Mouse (Mus musculus) retina, adult 2 months (tissue): ENCODE data around the gene Fat1.

Experiments used
- DNase-seq: peaks from one replicate; pipeline ENCODE4 v3.0.0-alpha.2; 2012; ENCODE audit warnings: low read depth, low spot score

Gene Fat1

DNA sequence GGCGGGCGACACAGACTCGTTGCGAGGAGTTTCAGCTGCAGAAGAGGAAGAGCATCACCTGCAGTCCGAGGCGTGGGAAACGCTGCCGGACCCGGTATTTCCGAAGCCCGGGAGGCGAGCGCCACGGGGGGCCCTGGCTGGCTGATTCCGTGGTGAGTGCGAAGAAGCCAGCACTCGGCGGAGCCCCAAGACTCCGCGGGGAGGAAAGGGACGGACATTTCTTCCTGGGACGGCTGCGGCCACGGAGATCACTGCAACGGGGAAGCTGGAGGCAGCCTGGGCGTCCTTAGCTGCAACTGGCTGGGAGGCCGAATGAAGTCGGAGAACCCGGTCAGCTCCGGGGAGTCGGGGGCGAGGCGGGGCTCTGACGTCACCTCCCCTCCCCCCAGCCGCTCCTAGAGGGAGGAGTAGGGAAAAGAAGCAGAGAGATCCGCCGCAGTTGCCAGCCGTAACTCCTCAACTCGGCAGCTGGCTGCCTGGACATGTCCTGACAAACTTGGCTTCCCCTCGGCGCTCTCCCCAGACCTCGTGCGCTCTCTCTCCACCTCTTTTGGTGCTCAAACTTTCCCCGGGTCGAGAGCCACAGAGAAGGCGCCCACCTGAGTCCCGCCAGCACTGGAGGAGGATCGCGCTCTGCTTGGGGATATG, at the start of gene Fat1:
TSS of gene Fat1 (plus strand) at position 598 of the 648 bp plus-strand sequence.
- no peak for DNase-seq

DNA sequence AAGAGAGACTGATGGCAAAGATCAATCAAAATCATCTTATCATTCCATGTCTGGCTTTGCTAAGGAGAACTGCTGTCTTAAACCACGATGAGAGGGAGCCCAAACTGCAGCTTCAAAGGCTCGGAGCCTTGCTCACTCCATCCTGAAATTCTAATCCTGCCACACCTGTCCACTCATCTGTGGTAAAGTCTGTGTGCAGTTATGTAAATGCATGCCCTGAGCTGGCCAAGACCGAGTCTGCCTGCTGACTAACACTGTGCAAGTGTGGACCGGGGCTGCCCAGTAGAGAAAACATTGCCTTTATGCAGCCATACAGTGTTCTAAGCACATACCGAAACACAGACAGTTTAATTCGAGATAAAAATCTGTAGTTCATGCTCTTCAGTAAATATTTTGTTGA, 40.6 kb upstream of the Fat1 start:
- DNase-seq, result no peak

DNA sequence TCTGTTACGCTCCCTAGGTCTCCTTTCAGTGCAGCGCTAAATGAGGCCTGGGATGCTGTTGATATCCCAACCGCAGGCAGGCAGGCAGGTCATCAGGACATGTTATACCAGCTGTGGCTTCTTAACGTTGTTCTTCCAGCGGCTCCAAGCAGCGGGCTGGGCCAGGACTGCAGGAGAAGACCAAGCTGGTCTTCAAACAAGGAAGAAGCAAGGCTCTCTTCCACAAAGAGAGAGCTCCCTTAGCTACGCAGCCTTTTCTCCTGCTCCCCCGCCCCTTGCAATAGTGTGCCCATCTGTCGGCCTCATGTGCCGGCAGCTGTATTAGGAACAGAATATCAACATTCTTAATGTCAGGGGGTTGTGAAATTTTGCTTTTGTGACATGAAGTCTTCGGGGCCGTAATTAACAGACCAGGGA, 35.7 kb upstream of the Fat1 start:
- DNase-seq, result no peak

DNA sequence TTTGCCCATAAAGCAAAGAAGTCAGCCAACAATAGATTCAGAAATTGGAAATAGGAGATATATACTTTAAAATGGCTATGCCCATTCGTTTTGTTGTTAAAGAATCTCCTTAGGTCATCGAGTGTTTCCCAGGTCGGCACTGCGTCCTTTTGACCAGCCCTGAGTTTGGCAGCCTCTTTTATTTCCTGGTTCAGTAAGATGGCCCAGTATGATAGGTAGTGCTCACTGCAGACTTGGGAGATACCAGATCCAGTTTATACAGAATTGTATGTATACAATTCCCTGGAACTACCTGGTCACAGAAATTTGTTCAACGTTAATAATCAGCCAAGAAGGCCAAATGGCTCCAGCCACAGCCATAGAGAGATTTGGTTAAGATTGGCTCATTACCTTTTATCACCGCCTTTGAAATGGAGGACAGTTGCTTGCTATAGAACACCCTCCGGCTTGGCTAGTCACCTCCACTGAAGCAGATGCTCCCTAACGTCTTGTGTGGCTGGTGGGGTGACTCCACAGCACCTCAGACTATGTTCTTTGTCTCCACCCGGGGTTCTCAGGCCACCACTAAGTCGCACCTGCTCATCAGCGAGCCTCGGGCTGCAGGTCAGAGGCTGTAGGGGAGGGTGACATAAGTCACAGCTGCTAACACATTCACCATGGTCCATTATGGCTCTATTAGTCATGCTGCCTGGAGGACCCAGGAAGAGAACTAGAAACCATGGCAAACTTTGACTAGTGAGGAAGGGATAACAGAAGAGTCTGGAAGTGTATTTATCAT, 23.9 kb upstream of the Fat1 start:
- DNase-seq, result no peak

DNA sequence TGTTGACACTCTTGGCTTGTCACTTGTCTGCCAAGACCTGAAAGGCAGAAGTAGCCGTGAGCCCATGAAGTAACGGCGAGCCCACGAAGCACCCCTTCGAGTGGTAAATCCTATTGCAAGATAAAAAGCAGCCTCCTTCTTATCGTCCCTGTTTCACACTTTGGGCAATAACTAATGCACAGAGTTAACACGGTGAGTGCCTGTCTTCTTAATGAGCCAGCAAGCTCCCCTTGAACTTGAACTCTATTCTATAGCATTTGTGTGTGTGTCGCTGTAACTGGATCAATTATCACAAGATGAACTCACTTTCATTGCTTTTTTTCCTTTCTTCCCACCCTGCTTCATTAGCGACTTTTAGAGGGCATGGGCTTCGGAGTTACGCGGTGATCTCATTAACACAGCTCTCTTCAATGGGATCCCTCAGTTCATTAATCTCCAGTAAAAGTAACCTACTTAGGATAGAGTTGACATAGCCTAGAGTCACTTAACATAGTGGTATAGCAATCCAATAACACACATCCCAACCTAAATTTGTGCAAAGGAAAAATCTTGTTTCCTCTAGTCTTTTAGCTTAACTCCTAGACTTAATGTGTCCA, 15.7 kb upstream of the Fat1 start:
- DNase-seq, result no peak

DNA sequence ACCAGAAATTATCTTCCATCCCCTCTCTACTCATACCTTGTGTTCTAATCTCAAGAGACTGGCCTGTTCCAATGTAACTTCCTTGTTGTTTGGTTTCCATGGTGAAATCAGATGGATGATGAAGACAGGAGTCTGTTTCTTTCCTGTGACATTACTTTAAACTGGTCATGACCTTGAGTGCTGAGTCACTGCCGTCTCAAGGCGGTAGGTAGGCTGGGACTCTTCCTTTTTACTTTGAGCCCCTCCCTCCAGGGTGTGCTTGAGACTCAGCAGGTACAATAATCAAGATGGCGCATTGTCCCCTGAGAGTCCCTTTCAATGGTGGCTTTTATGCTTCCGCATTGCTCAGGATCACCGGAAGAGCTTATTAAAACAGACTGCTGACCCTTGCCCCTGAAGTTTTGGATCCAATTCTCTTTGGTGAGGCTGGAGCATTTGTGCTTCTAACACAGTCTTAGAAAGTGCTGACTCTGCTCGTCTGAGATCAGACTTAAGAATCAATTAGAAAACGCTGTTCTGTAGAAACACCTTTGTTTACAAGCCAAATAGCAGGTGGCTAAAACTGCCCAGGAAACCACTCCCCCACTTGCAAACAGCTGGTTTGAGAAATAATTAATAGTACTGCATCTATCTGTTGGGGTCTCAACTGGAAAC, 14.7 kb upstream of the Fat1 start:
- DNase-seq, result no peak

DNA sequence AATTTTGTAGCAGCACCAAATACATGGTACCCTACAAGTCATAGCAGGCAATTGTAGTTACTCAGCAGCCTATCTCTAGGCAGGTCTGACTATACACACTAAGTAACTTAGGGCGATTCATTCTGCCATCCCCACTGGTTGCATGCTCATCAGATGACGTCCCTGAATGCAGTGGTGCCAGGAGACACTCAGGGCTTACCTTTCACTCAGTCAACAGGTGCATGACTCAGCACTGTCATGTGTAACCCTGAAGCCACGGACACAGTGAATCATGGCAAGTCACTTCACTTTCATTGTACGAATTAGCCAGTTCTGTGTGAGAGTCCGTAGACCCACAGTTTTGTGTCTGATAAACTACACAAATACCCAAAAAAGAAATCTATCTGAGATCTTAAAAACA, 10.3 kb upstream of the Fat1 start:
- DNase-seq, result no peak

DNA sequence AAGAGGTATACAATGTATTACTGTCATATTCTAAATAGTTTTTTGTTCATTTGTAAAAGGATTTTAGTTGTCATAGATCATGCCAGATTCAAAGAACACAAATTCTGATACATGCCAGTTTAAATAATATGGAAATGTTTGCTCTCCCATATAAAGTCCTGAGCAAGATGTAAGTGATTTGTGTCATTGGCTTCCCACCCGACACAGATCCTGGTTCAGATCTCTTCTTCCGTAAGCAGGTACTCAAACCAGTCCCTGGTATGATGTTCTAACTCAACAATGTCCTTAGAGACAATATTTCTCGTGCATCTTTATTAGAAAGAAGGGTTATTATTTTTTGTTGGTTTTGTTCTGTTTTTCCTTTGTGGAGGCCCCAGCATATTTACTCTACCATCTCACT, 5.2 kb upstream of the Fat1 start:
- no peak for DNase-seq

DNA sequence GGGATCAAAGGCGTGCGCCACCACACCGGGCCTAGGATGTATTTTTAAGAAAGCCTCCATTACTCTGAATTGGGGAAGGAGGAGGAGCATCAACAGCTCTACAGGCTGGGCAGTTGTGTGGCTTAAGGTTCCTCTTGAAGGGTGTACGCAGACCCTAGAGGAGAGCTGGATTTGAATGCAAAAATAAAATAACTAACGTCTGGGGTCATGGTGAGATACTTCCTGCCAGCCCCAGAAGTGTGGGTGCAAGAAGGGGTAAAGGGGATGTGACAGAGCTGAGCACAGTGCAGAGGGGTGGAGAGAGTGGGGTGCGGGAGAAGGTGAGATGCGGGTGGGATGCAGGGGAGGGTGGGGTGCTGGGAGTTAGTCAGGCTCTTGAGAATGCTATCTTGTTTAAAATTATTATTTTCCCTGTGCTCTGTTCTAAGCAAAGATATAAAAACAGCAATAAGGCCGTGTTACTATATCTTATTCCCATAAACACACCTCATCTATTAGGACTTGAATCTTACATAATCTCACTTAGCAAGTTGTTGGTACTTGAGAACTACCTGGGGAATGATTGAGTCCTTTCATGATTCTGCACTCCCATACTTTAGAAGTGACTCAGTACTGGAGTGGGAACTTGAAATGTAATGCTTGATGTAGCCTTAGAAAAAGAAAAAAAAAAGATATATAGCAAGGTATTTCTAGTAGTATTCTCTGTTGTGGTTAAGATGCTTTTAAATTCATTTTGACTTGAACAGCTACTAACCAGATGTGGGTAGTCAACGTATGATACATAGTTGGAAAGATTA, 2.5 kb upstream of the Fat1 start:
- DNase-seq, result no peak

DNA sequence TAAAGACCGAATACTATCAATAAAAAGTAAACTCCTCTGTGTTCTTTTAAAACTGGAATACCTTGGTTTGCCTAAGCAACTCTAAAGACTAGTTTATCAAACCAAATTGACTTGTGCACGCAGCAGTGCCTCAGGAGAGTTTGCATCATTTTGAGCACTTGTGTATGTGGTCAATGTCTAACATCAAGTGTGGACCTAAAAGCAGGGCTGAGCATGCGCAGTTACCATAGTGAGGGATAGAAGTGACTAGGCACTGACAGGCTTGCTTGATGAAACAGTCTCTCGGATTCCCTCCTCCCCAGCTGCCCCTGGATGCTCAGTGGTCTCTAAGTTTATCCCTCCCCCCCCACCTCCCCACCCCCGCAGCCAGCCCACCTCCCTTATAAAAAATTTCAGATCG, 1.8 kb upstream of the Fat1 start:
- no peak for DNase-seq

DNA sequence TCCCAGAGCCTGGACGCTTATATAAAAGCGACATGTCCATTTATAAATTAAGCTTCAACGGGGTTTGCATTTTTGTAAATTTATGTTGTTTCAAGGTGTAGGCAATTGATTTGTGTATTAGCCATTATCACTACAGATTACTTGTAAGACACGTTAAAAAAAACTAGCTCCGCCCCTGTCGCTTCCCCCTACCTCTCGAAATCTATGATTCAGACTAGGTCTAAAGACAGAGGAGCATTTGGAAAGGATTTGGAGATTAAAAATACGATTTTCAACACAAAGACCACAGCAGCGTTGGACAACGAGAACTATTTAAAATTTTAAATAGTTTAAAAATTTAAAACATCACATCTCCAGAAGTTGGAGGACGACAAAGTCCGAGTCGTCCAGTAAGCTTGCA, 831 bp upstream of the Fat1 start:
- DNase-seq, result no peak

DNA sequence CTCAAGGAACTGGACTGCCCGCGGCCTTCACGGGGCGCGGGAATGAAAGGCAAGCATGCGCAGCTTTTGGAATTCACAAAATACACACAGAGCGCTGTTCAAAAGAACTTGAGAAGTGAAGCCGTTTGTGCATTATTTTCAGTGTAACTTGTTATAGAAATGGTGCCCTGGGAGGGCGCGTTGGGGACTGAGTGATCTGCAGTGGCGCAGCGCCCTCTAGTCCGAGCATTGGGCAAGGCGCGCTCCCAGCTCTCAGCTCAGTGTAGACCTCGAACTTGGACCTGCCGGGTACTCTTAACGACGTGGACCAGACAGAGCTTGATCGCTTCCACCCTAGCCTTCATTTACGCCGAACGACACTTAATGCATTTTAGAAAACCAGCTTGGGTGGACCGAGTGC, 494 bp downstream of the Fat1 start:
- no peak for DNase-seq

DNA sequence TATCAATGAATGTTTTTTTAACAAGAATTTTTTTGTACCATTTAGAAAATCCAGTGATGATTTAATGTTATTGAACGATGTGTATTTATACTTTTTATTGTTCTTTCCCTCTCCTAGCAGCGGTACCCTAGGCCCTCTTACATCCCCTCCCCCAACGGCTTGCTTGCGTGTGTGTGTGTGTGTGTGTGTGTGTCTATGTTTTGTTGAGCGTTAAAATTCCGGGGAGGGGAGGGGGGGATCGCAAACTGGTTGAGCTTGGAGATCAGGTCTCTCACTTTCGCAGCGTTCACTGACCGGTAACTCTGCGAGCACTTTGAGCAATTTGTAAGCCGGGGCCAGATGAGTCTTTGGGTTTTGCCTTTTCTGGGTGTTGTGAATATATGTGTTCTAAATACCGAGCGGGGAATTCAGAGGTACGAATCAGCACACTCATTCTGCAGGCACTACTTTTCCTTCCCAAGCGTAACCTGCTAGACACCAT, 1.3 kb downstream of the Fat1 start:
- DNase-seq, result no peak

DNA sequence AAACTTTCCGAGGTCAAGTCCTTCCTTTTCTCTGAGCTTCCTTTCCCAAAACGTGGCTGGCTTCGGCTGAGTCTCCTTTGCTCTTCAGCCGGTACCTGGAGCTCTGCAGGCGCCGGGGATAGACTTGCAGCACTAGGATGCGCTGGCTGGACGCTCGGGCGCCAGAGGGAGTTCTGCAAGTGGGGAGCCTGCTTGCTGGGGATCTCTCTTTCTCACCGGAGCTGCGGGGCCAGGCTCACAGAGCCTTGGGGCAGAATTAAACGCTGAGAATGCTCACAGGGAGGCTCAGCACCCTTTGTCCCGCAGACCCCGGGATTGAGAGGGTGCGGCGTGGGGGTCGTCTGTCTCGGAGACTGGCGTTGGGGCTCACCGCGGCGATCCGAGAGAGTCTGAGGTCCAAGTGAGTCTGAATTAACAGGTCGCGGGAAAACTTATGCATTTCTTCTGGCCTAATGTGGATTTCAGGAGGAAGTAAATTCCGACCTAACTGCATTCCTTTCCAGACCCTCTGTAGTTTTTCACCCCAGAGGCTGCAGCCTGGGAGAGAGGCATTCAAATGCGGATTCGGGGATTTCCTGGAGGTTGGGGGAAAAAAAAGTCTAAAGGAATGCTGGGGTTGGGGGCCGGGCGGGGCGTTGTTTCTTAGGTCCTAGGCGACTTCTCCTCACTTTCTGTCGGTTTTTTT, 2.0 kb downstream of the Fat1 start:
- DNase-seq, result no peak

DNA sequence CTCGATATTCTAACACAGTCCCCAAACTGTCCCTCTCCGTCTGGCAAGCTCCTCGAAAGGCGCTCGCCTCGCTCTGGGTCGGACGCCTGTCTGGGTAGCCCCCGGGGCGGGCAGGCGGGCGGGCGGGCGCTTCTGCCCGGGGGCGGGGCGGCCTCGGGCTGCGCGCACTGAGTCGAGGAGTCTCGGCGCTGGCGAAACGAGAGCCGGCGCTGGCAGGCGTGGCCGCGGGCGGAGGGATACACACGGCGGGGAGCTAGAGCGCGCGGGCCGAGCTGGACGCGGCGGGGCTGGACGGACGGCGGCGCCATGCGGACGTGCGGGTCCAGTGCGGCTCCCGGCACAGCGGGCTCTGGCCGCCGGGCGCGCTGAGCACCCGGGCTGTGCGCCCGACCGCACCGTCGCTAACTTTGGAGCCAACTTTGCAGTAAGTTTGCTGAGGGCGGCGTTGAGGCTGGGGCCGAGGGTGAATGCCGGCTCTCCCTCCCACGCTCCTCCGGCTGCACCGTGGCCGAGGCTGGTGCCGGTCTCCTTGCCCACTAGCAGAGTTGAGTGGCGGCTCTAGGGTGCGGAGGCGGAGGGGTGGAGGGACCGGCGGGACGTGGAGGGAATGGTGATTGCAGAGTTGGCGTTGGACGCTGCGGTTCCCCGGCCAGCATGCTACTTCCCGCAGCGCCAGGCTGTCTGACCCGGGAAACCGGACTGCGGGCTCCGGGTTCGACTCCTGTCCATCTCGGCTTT, 2.8 kb downstream of the Fat1 start:
- DNase-seq, result peak; percentile 40

DNA sequence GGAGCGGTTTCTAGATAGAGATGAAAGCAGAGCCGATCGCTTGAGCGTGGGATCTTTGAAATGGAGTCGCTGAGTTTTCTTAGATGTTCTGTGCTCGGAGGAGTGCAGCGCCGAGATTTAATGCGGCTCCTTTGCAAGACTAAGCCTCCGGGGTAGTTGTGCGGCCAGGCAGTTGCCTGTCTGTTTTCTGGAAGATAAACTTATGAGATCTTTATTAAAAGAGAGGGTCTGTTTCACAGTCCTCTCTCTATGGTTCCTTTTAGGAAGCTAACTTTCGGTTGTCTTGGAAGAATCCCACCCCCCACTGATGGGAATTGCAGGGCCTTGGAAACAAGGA, 3.4 kb downstream of the Fat1 start:
- DNase-seq, result no peak

DNA sequence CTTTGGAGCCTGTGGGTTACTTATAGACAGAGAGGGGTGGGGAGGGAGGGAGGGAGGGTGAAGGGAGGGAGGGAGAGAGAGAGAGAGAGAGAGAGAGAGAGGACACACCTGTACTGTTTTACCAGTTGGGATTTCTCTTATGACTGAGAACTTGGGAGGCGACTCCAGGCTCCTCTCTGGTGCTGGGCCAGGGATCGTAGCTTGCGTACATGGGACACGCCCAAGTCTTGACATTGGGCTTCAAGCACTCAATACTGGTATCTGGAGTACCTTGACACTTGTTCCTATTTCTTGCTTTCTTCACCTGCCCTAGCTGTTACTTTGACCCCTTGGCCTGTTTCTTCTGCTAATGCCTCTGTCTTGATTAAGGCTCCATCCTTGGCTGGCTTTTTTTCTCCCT, 10.3 kb downstream of the Fat1 start:
- no peak for DNase-seq

DNA sequence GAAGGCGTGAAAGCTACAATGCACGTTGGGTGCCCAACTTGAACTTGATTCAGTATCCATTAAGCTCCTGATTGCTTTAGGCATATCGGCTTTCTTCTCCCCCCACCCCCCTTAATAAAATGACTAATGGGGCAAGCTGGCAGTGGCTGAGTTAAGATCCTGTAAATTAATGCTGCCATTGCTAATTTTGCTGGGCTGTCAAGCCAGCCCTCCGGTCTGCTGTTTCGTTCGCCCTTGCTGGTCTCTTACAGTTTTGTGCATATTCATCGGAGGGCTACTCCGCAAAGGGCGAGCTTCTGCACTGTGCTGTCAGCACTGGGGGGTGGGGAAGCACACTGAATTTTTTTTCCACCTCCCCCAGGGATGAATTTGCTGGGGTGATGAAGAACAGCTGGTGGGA, 13.3 kb downstream of the Fat1 start:
- DNase-seq, result no peak

DNA sequence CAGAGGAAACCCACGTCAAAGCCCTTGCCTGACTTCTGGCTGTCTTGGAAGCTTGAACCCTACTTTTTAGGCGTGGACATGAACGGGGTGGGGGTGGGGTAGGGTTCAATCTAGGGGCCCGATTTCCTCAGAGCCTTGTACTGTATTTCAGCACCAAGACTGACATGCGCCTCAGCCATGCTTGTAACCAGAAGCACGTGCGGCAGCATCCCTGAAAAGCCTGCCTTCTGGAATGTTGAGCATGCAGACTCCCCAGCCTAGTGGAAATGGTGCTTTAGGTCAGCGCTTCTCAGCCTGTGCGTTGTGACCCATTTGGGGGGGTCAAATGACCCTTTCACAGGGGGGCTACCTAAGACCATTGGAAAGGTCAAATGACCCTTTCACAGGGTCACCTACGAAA, 25.2 kb downstream of the Fat1 start:
- no peak for DNase-seq

DNA sequence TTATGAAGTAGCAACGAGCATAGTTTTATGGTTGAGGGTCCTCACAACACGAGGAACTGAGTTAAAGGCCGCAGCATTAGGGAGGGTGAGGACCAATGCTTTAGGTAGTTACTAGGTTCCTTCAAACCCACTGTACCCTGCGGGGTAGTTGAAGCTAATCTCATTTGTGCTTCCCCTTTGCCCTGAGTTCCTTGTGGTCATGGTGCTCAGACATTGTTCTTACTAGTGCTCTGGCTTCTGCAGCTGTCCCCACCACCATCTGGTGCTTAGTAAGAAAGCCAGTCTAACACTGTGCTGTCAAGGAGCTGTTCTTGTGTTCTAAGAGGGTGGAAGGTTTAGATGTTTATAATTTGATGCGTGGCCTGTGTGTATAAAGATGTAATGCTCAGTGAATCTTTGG, 25.7 kb downstream of the Fat1 start:
- DNase-seq, result no peak

DNA sequence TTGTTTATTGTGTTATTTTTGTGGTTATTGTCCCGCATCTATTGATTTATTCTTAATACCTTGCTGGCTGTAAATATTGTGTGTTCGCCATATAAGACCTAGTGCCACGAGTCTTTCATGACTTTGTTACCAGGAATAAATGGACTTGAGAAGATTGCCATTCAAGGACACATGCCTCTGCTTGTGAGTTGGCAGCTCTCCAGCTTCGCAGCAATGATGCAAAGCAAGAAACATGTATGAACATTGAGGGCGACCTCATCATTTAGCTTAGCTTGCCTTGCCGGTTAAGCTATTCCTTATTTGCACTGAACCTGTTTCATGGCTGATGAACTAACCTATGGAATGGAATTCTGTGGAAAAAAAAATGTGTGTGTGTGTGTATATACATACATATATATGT, 26.2 kb downstream of the Fat1 start:
- DNase-seq, result no peak
